ENCODE assay signal across 9 mouse cellular contexts in genomic region chr1:136784178-136784577, GRCm38 (mm10).
DNase-seq lines count a peak whose midpoint lies in the region.
"Had no signal": no experiment of that assay in that cellular context is flagged by ENCODE, and none has a peak within 500 bp of the region (broad histone marks: within the 10 kb centered on the region; RNA-seq: fewer than 3 reads in every experiment).

No protein-coding gene starts in this region.

- peak; percentile 34 for DNase-seq in thymus, postnatal 4 days
- DNase-seq in thymus, postnatal 25 days, result no peak
- peak; percentile 46 to 72 for DNase-seq in kidney, postnatal 25 days
- peak; percentile 57 for DNase-seq in lung, postnatal 14 days
- DNase-seq in cerebellum, adult 11 months, result no peak
- no peak for DNase-seq in right cerebral cortex, postnatal 10 days (ENCODE audit: low spot score in 2 of 2)
- no peak for DNase-seq in MN1 (ENCODE audit: low spot score)
- DNase-seq: gastrocnemius, postnatal 25 days; right cerebral cortex, postnatal 14 days had no signal

Comparison
In these comparisons a context has a peak if more than half of its experiments do, and no peak if none do; other contexts are left out.
1. DNase-seq: peak in thymus, postnatal 4 days (single experiment), kidney, postnatal 25 days (2 of 2) and lung, postnatal 14 days (single experiment); none in thymus, postnatal 25 days (single experiment), cerebellum, adult 11 months (single experiment), right cerebral cortex, postnatal 10 days (0 of 2) and MN1 (single experiment).